Mouse (Mus musculus) erythroid progenitor cell, adult 5-6 weeks (primary cell): ENCODE measurements around the gene Sorbs2. TPM values are rescaled to one million over a fixed set of nuclear protein-coding genes. Genes with fewer than 3 reads are reported as not detected.

Source experiments
- ATAC-seq: replicated peaks from 2 replicates; pipeline ENCODE4 v1.8.0; 2016; ENCODE audit warnings: moderate number of reproducible peaks, mild to moderate bottlenecking, moderate TSS enrichment, inconsistent platforms; ENCODE audit not compliant: poor library complexity, low FRiP score, severe bottlenecking
- total RNA-seq, 2 experiments: library from RNA; stranded (forward) in 1 of 2; stranded (reverse) in 1 of 2; fragments of 150-400 nt in 1 of 2; fragments of 186-747, 209-891 nt in 1 of 2; gene quantifications; 2 replicates each; pipeline versions ENCODE4 v1.2.3 to v1.2.4; 2015 to 2017; ENCODE audit warnings: low replicate concordance in 2 of 2

The Sorbs2 gene
- total RNA-seq, 2 experiments from 2014 or later, result 0.42 to 0.91 TPM

DNA sequence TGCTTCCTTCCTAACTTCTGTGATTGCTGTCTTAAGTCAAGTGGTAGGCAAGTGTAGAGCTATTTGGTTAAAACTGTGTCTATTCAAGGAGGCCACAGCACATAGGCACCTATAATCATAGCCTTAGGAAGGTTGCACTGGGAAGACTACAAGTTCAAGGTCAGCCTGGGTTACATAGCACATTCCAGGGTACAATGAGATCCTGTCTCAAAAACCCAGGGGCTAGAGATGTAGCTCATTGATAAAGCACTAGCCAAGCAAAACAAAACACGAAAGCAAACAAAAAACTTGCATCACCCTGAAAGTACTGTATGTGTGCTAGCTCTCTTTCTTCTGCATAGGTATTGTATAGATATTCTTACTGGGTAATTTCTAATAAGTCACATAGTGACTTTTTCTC lies 103.7 kb downstream of the Sorbs2 start:
- ATAC-seq, result no peak

DNA sequence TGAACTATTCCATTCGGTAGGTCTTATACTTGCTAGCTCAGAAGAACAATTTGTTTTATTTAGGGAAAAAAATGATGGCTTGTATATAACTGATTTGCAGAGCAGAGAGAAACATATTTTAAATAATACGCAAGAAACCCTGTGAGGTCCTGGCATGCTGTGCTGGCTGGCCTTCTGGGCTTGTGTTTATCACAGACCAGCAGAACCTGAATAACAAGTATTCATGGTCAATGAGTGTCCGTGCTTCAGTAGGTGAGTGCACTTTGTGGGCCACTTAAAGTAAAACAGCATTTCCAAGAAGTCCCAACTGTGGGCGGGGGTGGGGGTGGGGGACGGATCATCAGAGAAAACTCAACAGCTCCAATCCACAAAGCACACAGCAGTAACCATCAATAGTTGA lies 107.0 kb downstream of the Sorbs2 start:
- no peak for ATAC-seq

DNA sequence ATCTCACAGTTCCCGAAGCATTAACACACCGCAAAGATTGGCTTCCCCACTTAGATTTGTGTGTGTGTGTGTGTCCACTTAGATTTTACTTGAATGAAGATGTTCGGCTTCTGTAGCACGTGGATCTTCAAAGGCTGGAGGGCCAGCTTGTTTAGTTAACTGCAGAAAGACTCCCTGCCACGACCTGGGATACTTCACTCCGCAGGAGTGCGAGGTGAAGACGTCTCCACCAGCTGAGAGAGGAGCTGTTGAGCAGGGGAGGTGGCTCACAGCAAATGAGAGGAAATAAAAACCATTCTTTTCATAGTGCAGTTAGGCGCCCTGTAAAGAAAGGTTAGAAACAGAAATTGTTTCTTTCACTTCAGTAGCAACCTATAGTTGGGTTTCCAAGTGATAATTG lies 107.5 kb downstream of the Sorbs2 start:
- ATAC-seq, result no peak

DNA sequence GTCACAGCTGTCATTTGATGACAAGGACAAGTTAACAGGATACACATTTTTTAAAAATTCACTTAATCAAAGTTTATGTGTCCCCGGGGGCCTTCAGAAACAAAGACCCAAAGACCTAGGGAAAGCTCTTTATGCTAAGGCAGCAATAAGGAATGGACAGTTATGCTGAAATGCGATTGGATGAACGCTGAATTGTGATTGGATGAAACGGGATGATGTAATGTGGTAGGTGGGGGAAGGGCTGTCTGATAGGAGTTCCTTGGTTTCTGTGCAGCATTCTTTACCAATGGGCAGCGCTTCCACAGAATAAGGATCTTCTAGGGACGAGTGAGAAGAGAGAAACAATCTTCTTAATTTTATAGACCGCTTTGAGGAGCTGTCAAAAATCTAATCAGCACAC lies 108.0 kb downstream of the Sorbs2 start:
- ATAC-seq, result no peak

DNA sequence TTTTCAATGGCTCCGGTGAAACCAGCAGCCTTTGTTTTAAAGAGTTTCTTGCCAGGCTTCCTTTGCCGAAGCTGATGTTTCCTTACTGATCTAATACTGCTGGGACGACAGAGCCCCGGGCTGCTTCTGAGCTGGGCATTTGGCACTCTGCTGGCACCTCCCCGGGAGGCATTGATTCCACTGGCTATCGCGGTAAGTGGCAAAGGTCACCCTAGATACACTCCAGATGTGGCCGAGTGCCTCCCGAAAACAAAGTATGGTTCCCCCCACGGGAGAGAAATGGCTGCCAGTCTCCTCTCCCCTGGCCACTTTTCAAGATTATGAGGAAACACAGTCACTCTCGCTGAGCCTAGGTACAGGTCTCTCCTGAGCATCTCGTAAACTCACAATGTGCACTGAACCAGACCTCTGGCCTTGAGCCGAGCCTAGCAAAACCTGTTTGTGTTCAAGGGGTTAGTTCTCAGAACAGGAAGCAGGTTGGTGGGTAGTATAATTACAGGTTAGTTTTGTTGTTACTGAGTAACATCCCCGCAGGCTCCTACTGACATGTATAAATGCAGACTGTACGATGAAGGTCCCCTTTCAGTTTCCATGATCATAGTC lies 114.1 kb downstream of the Sorbs2 start:
- ATAC-seq, result no peak

DNA sequence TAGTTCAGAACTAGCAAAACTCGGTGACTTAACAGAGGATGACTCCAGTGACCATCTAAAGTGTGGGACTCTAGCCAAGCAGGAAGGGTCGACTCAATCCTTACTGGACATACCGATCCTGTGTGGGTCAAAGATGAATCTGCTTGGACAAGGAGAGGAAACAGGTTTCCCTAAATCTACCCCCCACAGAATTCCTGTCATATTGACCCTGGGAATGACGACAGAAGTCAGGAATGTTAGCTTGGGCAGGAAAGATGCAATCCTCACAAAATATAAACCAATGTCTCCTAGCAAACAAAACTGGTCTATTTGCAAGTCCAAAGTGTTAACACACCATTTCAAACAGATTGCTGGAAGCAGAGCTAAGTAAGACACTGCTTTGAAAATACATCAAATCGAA lies 118.8 kb downstream of the Sorbs2 start:
- no peak for ATAC-seq

DNA sequence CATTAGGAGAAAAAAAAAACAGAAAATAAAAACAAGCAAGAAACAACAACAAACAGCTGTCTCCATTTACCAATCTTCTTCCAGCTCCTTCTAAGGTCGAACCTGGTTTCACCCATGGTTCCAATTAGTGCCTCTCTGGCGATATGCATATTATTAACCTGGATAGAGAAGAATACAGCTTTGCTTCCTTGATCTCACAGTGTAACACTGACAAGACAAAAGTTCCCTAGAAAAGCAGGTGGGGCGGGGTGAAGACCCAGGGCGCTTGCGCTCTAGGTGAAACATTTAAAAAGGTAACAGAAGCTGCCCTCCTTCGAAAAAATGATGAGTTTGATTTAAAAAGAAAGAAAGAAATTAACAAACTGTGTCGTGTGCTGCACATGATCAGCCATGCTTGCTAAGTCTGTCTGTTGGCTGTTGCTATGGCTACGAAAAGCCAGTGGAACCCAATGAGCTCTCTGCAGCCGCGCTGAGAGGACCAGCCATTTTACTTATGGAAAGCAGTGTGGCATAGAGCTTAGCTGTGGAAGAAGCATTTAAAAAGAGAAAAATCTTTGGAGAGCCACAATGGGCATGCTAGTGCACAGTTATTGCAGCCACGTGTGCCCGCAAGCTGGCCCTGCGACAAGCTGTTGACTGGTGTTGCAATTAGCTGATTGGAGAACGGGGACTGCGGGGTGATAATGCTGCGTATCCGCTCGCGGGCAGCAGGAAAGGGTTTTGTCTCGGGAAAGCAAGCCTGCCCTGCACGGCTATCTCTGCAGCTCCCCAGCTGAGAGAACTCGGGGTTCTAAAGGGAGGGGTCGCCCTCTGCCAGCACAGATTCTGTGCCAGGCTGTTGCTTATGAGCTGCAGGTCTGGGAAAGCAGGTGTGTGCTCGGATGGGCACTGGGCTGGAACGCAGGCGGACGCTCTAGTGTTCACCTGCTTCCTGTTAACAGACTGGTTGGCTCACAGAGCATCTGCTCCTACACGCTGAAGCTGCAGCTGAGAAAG lies 120.0 kb downstream of the Sorbs2 start:
- no peak for ATAC-seq

DNA sequence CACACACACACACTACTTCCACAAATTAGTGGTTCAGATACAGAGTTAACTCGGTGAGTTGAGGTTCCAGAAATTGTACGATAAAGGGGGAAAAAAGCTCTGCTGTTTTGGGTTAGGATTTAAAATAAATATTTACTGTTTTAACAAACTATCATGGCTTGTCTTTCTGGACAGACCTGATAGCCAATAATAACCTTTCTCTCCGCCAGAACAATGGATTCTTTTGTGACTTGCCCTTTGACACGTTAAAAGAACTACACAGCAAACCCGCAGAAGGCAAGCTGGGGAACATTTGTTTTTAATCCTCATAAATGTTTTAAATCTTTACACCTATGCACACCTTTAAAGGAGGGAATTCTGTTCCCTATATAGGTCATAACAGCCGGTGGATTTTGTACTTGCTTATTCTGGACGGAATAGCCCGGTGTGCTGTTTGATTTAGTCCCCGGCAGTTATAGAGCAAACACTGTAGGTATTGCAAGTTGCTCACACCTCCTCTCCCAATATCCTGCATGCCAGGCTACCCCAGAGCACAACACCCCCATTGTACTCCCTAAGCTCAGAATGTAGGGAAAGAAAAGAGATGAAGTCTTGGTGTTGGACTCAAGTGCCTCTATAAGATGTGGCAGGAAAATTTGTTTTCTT lies 121.0 kb downstream of the Sorbs2 start:
- no peak for ATAC-seq

DNA sequence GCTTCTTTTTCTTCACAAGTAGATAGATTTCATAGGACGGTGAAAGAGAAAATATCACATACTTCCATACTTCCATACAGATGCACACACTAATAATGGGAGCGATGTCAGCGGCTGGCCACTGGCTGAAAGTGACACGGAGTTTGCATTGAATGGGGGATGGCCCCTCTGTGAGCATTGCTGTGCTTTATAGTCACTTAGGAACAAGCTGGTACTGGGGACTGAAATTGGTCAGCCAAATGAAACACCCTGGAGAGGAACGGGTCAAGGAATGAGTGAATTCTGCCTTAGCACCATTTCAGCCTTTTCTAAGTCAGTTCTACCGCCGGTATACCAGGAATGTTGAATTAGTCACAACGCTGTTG lies 121.5 kb downstream of the Sorbs2 start:
- no peak for ATAC-seq

DNA sequence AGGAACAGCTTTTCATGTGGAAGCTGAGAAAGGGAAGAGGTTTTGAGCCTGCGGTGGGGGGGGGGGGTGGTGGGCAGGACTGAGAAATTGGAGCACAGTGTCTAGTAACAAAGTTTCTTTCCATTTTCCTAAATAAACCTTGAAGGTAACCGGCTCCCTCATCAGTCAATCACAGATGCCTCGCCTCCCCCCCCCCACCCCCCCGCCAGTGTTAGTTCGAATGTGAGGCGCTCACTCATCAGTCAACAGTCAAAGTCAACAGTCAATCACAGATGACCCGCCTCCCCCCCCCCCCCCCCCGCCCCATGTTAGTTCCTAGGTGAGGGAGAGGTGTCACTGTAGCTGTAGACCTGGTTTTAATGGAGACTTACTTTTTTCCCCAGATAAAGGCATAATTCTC lies 123.4 kb downstream of the Sorbs2 start:
- no peak for ATAC-seq

DNA sequence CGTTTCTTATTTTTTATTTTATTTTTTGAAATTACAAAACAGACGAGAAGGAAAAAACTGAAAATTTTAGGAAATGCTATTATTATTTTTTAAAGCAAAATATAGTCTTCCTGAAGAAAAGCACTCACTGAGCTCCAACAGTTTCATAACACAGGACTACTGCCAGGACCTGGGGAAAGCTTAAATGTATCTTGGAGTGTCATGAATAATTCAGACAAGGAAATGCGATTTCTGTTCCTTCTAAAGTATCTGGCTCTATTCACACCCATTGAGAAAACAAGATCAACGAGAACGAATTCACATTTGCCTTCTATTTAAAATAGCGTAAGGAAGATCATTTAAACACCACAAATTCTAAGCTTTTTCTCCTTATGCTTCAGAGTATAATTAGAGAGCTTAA lies 127.6 kb downstream of the Sorbs2 start:
- ATAC-seq, result no peak

DNA sequence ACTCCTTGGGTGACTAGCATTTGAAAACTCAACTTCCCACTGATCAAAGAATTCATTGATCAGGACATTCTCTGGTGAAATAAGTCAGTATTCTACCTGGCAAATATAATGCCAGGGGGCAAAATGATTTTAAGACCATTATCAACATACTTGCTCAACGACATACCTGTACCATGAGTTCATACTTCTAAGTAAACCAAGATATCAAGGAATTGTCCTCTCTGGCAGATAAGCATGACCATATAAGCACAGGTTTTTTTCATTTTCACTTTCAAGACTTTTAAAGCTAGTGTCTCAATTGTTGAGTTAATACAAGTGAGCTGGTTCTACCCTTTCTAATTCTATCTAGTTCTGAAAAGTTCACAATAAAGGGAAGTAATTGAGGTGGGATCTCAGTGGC lies 130.2 kb downstream of the Sorbs2 start:
- no peak for ATAC-seq

DNA sequence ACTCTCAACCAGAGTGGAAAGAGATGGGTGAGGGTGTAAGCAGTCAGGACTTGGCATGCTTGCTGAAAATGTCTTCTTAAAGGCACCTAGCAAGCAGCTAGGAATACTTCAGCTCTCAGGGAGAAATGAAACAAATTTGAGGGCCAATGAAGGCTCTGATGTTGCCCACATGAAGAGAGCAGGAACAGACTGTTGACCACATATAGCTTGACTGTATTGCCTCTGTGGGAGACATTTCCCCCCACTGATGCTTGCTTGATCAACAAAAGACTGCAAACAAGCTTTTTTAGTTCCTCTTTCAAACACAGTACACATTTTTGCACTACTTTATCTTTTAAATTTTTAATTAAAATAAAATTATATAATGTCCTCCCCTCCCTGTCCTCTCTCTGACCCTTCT lies 131.9 kb downstream of the Sorbs2 start:
- no peak for ATAC-seq

DNA sequence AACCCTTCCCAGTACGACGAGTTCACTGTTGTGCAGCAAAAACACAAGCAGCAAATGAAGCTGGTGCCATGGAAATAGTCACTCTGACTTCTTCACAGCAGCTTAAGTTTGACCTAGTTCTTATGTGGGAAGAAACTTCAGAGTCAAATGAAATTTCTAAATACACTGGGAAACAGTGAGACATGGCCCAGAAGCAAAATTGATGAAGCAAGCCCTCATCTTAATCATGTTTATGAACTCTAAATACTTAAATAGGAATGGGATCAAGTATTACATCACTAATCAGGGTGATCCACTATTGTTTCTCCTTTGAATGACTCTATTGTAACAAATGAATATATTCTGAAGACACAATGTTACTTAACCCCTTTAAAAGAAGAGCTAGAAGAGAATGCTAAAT lies 137.1 kb downstream of the Sorbs2 start:
- ATAC-seq, result no peak

DNA sequence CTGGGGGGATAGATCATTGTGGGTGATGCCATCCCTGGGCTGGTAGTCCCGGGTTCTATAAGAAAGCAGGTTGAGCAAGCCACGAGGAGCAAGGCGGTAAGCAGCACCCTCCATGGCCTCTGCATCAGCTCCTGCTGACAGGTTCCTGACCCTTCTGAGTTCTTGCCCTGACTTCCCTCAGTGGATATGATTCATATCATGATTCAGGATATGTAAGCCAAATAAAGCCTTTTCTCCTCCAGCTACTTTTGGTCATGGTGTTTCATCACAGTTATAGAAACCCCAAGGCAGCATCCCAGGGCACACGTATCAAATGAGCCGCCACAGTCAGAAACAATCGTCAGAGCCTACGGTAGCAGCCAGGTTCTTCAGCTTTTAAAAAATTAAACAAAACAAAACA lies 141.5 kb downstream of the Sorbs2 start:
- no peak for ATAC-seq

DNA sequence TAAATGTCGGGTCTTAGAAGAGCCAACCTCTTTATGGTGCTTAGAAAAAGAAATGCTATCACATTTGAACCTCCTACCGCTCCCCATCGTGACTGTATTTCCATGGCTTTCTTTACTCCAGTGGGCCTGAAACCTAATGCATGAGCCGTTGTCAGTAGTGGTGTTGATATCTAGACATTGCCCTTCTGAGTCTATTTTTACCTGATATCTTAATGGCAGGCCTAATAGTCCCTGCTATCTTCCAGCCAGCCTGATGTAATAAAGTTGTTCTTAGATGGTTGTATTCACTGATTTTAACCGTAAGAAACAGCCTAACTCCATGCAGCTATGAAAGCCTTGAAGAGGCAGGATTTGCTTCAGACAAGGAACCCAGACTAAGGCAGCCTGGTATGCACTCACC lies 142.4 kb downstream of the Sorbs2 start:
- no peak for ATAC-seq

DNA sequence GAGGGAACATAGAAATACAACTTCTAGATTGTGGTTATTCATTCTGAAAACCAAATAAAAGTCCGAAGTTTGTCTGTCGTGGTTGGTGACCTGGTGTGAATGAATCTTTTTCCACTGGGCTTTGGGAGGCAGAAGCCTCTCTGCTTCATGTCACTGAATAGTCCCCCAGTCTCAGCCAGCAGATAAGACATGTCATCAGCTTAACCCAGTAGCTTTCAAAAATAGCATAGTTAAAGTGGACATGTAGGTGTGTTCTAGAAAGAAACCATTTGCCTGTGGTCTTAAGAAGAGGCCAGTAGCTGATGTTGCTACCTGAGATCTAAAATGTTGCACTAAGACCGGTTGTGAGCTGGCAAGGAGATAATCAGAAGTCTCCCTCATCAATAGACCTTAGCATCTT lies 150.4 kb downstream of the Sorbs2 start:
- ATAC-seq, result no peak

DNA sequence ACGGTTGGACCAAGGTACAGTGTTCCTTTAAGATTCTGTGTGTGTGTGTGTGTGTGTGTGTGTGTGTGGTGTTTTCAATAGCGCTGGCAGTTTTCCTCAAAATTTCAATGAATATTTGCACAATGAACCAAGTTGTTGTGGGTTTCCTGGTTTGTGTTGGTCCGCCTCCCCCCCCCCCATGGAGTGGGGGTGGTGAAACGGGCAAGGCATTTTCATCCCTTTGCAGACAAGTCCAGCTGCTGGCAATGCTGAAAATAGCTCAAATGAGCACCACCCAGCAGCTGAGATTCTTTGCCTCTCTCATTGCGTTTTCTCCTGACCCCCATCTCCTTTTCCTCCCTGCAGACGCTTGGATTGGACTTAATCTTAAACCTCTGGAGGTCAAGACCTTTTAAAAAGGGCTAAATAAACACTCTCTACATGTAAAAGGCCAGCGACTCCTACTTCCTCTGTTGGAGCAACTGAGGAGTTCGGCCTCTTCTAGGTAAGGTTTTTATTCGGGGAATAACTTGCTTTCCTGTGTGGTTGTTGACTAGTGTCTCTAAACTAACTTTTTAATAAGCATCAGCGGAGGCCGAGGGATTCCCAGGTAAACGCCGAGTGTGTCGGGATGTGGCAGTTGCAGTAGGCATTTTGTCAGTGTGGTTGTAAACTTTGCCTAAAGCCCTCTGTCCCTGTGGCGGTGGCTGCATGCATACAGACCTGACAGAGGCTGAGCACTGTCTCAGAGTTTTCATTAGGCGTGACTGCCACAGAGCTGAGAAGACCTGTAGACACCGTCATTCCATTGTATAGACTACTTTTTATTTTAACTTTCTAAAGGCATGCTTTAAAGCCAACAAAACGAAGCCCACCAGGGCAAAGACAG lies 151.1 kb downstream of the Sorbs2 start:
- no peak for ATAC-seq

DNA sequence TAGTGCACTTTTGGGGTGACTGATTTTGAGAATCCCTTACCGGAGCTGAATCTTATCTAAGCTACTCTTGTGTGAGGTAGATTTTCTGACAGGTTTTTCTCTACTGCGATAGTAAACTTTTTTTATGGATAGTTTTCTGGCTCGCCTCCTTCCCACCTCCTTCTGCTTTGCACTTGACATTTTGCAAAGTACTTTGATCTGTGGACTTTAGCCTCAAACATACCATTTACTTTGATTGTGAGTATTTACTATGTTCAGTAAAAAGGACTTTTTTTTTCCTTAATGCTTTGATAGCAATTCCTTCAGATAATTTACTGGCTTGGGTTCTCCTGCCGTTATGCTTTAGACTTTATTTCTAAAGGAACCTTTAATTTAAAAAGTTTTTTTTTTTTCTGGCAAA lies 151.9 kb downstream of the Sorbs2 start:
- no peak for ATAC-seq

DNA sequence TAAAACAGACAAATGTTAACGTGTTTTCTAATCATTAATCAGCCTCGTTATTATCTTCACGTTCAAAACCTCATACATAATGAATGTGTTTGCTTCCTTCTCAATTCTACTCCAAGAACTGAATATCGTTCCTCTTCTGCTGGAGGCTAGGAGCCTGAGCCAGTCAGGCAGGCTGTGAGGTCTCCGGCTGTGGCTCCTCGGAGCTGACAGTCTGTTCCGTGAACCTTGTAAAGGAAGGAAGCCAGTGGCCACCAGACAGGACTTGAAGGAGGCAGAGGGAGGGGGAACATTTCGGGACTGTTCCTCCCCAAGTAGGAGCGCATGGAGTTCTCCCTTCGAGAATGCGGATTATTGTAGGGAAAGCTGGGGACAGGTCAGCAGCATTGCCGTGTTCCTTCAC lies 153.0 kb downstream of the Sorbs2 start:
- ATAC-seq, result no peak
